Mouse (Mus musculus): ENCODE data around the gene Ski. TPM values are rescaled to one million over a fixed set of nuclear protein-coding genes. Genes with fewer than 3 reads are reported as not detected.

The Ski gene
- polyA plus RNA-seq, 1 experiment from 2014 or later = 24.4 TPM

DNA sequence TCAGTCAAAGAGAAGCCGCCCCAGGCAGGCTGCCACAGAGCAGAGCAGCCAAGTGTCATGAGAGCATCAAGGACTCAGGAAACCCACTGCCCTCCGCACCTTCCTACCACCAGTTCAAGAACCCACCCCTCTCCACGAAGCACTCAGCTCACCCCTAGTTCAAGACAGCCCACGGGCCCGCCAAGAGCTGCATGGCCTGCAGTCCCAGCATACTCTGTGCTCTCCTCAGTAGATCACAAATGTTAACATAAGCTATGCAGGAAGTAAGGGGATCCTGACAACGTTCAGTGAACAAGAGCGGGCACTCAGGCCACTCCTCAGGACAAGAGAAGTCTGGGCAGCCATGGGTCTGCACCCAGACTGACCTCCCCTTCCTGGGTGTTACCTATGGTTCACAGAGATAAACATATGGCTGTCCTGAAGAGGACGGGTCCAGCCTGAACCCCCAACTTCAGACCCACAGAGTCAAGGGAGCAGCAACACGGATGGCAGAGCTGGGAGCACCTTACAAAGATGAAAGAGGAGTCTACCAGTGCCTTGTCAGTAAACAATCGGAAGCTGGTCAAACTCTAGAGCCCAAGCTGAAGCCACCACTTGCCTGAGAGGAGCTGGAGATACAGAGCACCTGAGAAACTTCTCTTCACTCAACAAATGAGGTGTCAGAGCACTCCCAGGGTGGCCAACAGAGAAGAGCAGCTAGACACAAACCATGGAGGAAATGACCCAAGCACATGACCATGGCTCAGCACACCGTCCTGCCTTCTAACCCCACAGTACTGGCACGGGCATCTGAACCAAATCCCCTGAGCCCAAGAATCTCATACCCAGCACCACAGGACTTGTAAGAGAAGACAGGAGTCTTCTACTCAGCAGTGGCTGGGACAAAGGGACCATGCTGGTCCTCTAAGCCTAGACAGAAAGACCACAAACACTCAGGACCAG lies 2.9 kb downstream of the Ski start:
- peaks cover 5% of the 10 kb centered on the region; the same call in 1 of the 2 replicates for H3K36me3 ChIP-seq (ENCODE audit: control insufficient read depth, insufficient read depth, low read length)
- ATAC-seq (replicated peaks; ENCODE audit: low FRiP score, low TSS enrichment, low read depth) = no peak
- no peaks in the 10 kb centered on the region for H3K9me3 ChIP-seq (ENCODE audit: control insufficient read depth, low read length)
- H3K9ac ChIP-seq (ENCODE audit: low read length) = peak overlapping the region; percentile 84
- peak overlapping the region; percentile 88 for H3K4me3 ChIP-seq (ENCODE audit: low read depth, low read length)
- peak overlapping the region; percentile 99 for H3K4me2 ChIP-seq (ENCODE audit: low read length)
- no peak overlapping the region for H3K27ac ChIP-seq (ENCODE audit: low read depth)
- H3K4me1 ChIP-seq (replicated peaks; ENCODE audit: control insufficient read depth, insufficient read depth, low read length) = peaks cover 65% of the 10 kb centered on the region
- no peak for DNase-seq (ENCODE audit: low spot score)
- 40% methylated on average over 12 of the region's 12 CpGs for WGBS
- no peaks in the 10 kb centered on the region for H3K27me3 ChIP-seq (replicated peaks; ENCODE audit: control insufficient read depth, insufficient read depth, low read length)

DNA sequence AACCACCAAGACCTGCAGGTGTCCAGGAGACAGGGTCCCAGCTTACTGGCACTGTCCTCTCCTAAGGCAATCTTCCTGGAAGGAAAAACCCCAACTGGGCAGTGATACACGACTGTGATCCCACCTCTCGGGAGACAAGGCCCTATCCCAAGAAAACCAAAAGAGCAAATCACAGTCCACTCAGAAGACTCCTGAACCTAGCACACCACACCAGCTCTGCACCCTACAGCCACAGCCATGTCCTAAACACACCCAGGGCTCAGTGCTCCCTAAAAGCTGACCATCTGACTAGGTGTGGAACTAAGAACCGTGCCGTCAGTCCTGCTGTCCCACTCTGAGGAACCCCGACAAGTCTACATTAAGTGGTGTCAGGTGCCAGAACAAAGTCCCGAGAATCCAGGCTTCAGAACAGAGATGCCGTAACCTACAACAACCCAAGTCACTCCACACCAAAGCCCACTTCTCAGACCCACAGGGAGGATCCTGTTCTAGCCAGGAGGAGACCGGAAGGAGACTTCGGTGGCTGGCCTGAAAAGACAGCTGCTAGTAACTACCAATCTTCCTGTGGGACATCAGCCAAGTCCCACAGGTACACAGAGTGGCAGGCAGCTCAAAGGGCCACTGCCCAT lies 4.2 kb downstream of the Ski start:
- 81% methylated on average over 9 of the region's 9 CpGs for WGBS
- no peak overlapping the region for H3K9ac ChIP-seq (ENCODE audit: low read length)

DNA sequence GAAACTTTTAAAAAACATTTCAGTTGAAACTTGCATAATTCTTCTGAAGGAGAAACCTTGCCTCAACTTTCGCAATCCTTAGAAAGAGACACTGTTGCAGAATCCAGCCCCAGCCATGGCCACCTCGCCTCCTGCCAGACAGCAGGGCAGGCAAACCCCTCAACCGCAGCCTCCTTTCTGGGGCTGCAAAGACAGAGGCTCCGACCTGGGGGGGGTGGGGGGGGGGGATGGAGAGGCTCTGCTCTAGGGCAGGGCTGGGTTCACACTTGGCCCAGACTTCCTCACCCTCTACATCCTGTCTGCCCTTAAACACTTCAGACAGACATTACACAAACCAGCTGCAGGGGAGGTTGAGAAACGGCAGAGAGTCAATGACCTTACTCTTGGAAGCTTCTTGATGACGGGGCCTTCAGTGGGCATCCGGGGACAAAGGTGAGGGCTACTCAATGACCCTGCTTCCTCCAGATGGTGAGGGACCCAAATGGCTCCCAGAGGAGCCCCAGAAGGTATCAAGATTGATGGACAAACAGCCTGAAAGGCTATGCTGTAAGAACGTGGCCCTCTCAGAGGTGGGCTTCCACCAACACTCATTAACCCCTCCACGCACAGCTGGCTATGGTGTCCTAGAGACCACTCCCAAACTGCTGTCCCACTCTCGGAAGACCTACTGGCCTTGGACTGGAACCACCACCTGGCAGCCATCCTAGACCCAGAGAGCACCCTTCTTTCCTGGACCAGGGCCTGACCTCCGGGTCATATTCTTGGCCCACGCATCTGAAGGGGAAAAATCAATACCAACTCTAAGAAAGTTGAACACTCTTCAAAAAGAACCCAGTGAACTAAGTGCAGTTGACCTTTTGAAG lies 4.9 kb downstream of the Ski start:
- H3K4me3 ChIP-seq (ENCODE audit: low read depth, low read length) = no peak overlapping the region

More for the DNA sequence above, 4.2 kb downstream of the Ski start:
- 0 out of 2 replicates have a peak overlapping the region, but pooled peaks have one; percentile 88 for H3K4me3 ChIP-seq (ENCODE audit: low read depth, low read length)
- H3K9me3 ChIP-seq (ENCODE audit: control insufficient read depth, low read length) = no peaks in the 10 kb centered on the region
- DNase-seq (ENCODE audit: low spot score) = no peak
- H3K27ac ChIP-seq (ENCODE audit: low read depth) = no peak overlapping the region
- ATAC-seq (replicated peaks; ENCODE audit: low FRiP score, low TSS enrichment, low read depth) = no peak
- peaks cover 70% of the 10 kb centered on the region for H3K4me1 ChIP-seq (replicated peaks; ENCODE audit: control insufficient read depth, insufficient read depth, low read length)
- H3K27me3 ChIP-seq (replicated peaks; ENCODE audit: control insufficient read depth, insufficient read depth, low read length) = no peaks in the 10 kb centered on the region
- H3K4me2 ChIP-seq (ENCODE audit: low read length) = peak overlapping the region; percentile 99
- peaks cover 5% of the 10 kb centered on the region; the same call in 1 of the 2 replicates for H3K36me3 ChIP-seq (ENCODE audit: control insufficient read depth, insufficient read depth, low read length)

DNA sequence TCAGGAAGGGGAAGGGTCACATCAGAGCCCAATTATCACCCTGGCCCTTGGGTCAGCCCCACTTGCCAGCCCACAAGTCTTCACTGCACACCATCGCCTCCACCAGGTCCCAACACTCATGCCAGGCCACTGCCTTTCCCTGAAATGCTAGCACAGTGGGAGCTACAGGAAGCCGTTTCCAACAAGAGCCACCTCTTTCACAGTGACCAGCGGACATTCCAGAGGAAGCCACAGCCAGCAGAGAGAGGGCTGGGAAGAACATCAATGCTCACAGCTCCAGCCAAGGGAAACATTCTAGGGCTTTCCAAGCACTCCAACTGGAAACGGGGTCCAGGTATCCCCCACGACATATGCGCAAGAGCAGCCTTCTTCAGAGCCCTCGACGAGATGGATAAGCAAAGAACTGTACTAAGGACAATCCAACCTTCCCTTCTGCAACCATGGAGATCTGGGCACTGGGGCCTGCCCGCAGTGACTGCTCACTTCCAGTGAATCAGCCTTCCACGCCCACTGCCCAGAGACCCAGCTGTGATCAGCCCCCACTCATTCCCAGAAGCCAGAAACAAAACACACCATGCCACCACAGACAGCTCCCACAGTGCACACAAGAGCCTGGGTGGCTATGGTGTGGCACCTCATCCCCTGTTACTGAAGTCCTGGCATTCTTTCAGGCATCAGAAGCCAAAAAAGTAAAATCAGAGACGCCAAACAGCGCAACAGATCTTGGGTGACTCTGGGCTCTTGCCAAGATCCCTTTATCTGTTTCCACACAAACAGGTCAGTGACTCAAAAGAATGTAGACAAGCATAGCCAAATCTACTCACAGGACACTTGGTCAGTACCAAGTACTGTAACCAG lies 6.4 kb downstream of the Ski start:
- no peak overlapping the region for H3K4me3 ChIP-seq (ENCODE audit: low read depth, low read length)
- H3K27ac ChIP-seq (ENCODE audit: low read depth) = peak overlapping the region; percentile 11; the same call in 1 of the 2 replicates
- H3K9ac ChIP-seq (ENCODE audit: low read length) = no peak overlapping the region
- peaks cover 70% of the 10 kb centered on the region for H3K4me1 ChIP-seq (replicated peaks; ENCODE audit: control insufficient read depth, insufficient read depth, low read length)
- H3K4me2 ChIP-seq (ENCODE audit: low read length) = no peak overlapping the region
- no peaks in the 10 kb centered on the region for H3K27me3 ChIP-seq (replicated peaks; ENCODE audit: control insufficient read depth, insufficient read depth, low read length)
- DNase-seq (ENCODE audit: low spot score) = no peak
- peaks cover 9% of the 10 kb centered on the region; the same call in 1 of the 2 replicates for H3K36me3 ChIP-seq (ENCODE audit: control insufficient read depth, insufficient read depth, low read length)
- WGBS = 60% methylated on average over 12 of the region's 12 CpGs
- H3K9me3 ChIP-seq (ENCODE audit: control insufficient read depth, low read length) = no peaks in the 10 kb centered on the region
- ATAC-seq (replicated peaks; ENCODE audit: low FRiP score, low TSS enrichment, low read depth) = no peak; the same call in 1 of the 2 replicates

More for the DNA sequence above, 4.9 kb downstream of the Ski start:
- no peaks in the 10 kb centered on the region for H3K27me3 ChIP-seq (replicated peaks; ENCODE audit: control insufficient read depth, insufficient read depth, low read length)
- ATAC-seq (replicated peaks; ENCODE audit: low FRiP score, low TSS enrichment, low read depth) = no peak
- H3K9me3 ChIP-seq (ENCODE audit: control insufficient read depth, low read length) = no peaks in the 10 kb centered on the region
- H3K27ac ChIP-seq (ENCODE audit: low read depth) = no peak overlapping the region
- H3K4me2 ChIP-seq (ENCODE audit: low read length) = peak overlapping the region; percentile 99
- H3K4me1 ChIP-seq (replicated peaks; ENCODE audit: control insufficient read depth, insufficient read depth, low read length) = peaks cover 70% of the 10 kb centered on the region
- peaks cover 5% of the 10 kb centered on the region; the same call in 1 of the 2 replicates for H3K36me3 ChIP-seq (ENCODE audit: control insufficient read depth, insufficient read depth, low read length)
- no peak overlapping the region for H3K9ac ChIP-seq (ENCODE audit: low read length)
- 43% methylated on average over 12 of the region's 12 CpGs for WGBS
- DNase-seq (ENCODE audit: low spot score) = no peak

DNA sequence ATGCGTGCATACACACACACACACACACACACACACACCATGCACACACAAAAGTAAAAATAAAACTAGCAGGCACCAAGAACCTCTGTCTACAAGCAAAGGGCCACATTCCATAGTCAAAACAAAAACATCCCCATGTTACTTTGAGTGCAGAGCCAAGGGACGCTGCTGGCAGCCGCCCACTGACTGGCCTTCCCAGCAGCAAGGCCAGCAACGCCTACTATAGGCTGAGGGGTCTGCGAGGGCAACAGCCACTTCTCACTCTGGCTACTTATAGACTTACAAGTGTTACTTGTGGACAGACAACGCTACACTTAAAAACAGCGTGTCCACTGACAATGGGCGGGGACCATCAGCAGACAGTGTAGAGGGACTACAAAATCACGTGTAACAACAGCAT lies 7.2 kb downstream of the Ski start:
- Histone ChIP-seq H3K27ac (ENCODE audit: low read depth) (no peak overlapping the region), H3K4me1 (replicated peaks; ENCODE audit: control insufficient read depth, insufficient read depth, low read length) (peaks cover 68% of the 10 kb centered on the region), H3K9me3 (ENCODE audit: control insufficient read depth, low read length) (no peaks in the 10 kb centered on the region), H3K9ac (ENCODE audit: low read length) (no peak overlapping the region), H3K4me3 (ENCODE audit: low read depth, low read length) (no peak overlapping the region), H3K27me3 (replicated peaks; ENCODE audit: control insufficient read depth, insufficient read depth, low read length) (no peaks in the 10 kb centered on the region), H3K4me2 (ENCODE audit: low read length) (no peak overlapping the region), H3K36me3 (ENCODE audit: control insufficient read depth, insufficient read depth, low read length) (peaks cover 16% of the 10 kb centered on the region; the same call in 1 of the 2 replicates)
- ATAC-seq (replicated peaks; ENCODE audit: low FRiP score, low TSS enrichment, low read depth) = no peak; the same call in 1 of the 2 replicates
- 66% methylated on average over 9 of the region's 9 CpGs for WGBS
- no peak for DNase-seq (ENCODE audit: low spot score)

DNA sequence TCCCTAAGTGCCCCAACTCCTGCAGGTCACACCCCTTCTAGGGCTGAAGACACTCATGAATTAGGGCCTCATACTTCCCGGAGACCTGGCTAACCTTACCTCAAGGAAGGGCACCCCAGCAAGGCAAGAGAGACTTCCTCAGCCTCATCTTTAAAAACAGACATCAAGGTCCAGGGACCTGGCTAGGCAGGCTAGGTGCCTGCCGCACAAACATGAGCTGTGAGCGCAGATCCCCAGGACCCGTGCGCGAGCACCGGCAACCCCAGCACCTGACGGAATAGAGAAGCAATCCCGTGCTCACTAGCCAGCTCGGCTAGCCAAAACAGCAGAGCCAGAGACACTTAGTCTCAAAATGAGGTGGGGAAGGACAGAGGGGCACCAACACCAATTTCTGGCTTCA lies 7.6 kb downstream of the Ski start:
- H3K4me2 ChIP-seq (ENCODE audit: low read length) = no peak overlapping the region
- H3K9me3 ChIP-seq (ENCODE audit: control insufficient read depth, low read length) = no peaks in the 10 kb centered on the region
- no peak overlapping the region for H3K9ac ChIP-seq (ENCODE audit: low read length)
- H3K36me3 ChIP-seq (ENCODE audit: control insufficient read depth, insufficient read depth, low read length) = peaks cover 16% of the 10 kb centered on the region; the same call in 1 of the 2 replicates
- no peaks in the 10 kb centered on the region for H3K27me3 ChIP-seq (replicated peaks; ENCODE audit: control insufficient read depth, insufficient read depth, low read length)
- WGBS = 72% methylated on average over 10 of the region's 10 CpGs
- H3K27ac ChIP-seq (ENCODE audit: low read depth) = no peak overlapping the region
- H3K4me3 ChIP-seq (ENCODE audit: low read depth, low read length) = no peak overlapping the region
- no peak for DNase-seq (ENCODE audit: low spot score)
- no peak for ATAC-seq (replicated peaks; ENCODE audit: low FRiP score, low TSS enrichment, low read depth)
- H3K4me1 ChIP-seq (replicated peaks; ENCODE audit: control insufficient read depth, insufficient read depth, low read length) = peaks cover 64% of the 10 kb centered on the region

DNA sequence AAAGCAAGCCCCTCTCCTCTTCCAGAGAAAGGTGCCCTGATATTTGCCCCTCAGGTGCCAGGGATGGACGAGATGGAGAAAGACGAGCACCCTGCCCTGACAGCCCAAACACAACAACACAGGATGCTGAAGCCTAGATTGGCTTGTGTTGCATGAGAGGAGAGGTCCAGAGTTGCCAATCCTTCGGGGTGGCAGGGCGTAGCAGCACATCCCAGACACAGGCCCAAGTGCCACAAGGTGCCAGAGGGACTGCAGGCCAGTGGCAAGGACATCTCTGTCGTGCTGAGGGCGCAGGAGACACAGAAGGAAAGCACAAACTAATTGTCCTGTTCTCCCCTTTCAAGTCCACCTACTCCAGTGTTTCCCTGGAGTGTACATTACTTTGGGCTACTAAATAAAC lies 8.2 kb downstream of the Ski start:
- WGBS = 70% methylated on average over 6 of the region's 6 CpGs
- no peak overlapping the region for H3K9ac ChIP-seq (ENCODE audit: low read length)
- H3K4me3 ChIP-seq (ENCODE audit: low read depth, low read length) = no peak overlapping the region
- ATAC-seq (replicated peaks; ENCODE audit: low FRiP score, low TSS enrichment, low read depth) (no peak), DNase-seq (ENCODE audit: low spot score) (no peak)
- H3K27ac ChIP-seq (ENCODE audit: low read depth) = no peak overlapping the region
- H3K4me2 ChIP-seq (ENCODE audit: low read length) = peak overlapping the region; percentile 15; the same call in 1 of the 2 replicates
- H3K9me3 ChIP-seq (ENCODE audit: control insufficient read depth, low read length) = no peaks in the 10 kb centered on the region
- H3K4me1 ChIP-seq (replicated peaks; ENCODE audit: control insufficient read depth, insufficient read depth, low read length) = peaks cover 62% of the 10 kb centered on the region
- peaks cover 16% of the 10 kb centered on the region; the same call in 1 of the 2 replicates for H3K36me3 ChIP-seq (ENCODE audit: control insufficient read depth, insufficient read depth, low read length)
- no peaks in the 10 kb centered on the region for H3K27me3 ChIP-seq (replicated peaks; ENCODE audit: control insufficient read depth, insufficient read depth, low read length)

All from intestine, embryonic 14.5 days (tissue).